Mouse (Mus musculus): ENCODE results near the gene Nostrin. TPM values are rescaled to one million over a fixed set of nuclear protein-coding genes. Genes with fewer than 3 reads are reported as not detected.

Gene Nostrin
- total and polyA plus RNA-seq, 2 experiments from 2014 or later: 2.6 to 2.8 TPM

DNA sequence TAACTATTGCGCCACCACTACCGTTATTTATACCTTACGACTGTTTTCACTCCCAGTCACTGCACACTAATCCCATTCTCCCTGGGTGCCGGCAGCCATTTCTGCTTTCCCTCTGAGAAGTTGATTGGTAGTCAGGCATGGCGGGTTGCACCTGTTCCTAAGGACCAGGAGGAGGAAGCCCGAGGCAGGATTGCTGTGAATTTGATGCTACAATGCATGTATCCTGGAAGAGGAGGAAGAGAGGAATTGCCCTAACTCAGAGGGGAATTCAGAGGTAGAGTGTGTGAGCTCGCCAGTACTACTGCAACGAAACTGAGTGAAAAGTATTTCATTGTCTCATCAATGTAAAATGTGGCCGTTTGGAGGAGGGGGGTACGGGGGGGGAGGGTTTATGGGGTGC, 77.1 kb downstream of the Nostrin start:
- H3K4me1 ChIP-seq (ENCODE audit: insufficient read depth): no peaks in the 10 kb centered on the region
- no peak for DNase-seq
- no peak overlapping the region for H3K4me2 ChIP-seq (ENCODE audit: low read depth)
- H3K27ac ChIP-seq (ENCODE audit: low read depth, low read length): no peak overlapping the region
- no peak overlapping the region for H3K9ac ChIP-seq
- 65% methylated on average over 10 of the region's 10 CpGs for WGBS
- H3K27me3 ChIP-seq (ENCODE audit: insufficient read depth, low read length): no peaks in the 10 kb centered on the region
- TF ChIP-seq CTCF (IDR thresholded peaks at IDR 0.05; ENCODE audit: low read depth): no peak
- H3K9me3 ChIP-seq (ENCODE audit: low read length): no peaks in the 10 kb centered on the region
- H3K36me3 ChIP-seq (ENCODE audit: insufficient read depth): no peaks in the 10 kb centered on the region
- no peak overlapping the region for H3K4me3 ChIP-seq (ENCODE audit: low read depth, low read length)
- ATAC-seq: no peak

DNA sequence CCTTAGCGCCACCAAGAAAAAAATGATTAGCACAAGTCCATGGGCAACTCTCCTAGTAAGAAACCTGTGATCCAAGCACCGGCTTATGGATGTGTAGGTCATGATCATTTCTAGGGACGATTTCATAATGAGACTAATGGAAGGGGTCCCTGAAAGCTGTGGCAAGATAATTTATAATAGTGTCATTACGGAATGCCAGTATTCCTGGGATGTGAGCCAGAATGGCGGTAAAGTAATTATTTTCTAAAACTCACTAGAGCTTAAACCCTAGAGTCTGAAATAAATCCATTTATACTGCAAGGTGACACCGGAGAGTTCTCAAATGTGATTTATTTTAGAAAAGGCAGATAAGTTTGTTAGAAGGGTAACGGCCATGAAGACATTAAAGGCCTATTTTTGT, 79.6 kb downstream of the Nostrin start:
- no peak overlapping the region for H3K4me2 ChIP-seq (ENCODE audit: low read depth)
- H3K27ac ChIP-seq (ENCODE audit: low read depth, low read length): no peak overlapping the region
- no peaks in the 10 kb centered on the region for H3K27me3 ChIP-seq (ENCODE audit: insufficient read depth, low read length)
- no peak for ATAC-seq
- no peaks in the 10 kb centered on the region for H3K4me1 ChIP-seq (ENCODE audit: insufficient read depth)
- WGBS: 56% methylated on average over 7 of the region's 7 CpGs
- H3K4me3 ChIP-seq (ENCODE audit: low read depth, low read length): no peak overlapping the region
- no peak for TF ChIP-seq CTCF (IDR thresholded peaks at IDR 0.05; ENCODE audit: low read depth)
- H3K9ac ChIP-seq: no peak overlapping the region
- no peaks in the 10 kb centered on the region for H3K36me3 ChIP-seq (ENCODE audit: insufficient read depth)
- H3K9me3 ChIP-seq (ENCODE audit: low read length): no peaks in the 10 kb centered on the region
- no peak for DNase-seq

DNA sequence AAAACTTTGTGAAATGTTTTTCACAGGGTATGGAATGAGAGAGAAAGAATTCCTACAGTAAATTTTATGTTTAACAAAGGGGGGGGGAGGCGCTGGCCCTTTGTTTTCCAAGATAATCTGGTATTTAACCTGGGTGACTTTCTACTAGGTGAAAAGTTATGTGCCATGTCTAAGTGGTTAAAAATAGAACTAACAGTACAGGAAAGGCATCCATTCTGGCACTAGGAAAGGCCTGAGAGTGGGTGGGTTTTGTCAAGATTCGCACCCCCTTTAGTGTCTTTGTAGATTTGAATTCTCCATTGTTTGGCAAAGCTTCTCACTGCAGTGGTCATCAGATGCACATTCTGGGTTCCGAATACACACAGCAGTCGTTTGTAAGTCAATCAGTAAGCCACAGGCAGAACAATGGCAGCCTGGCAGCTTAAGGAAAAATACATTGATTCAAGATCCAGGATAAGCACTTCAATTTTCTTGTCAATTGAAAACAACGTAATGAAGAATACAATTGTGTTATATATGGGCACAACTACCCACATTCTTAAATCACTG, 86.3 kb downstream of the Nostrin start:
- Histone ChIP-seq H3K9me3 (ENCODE audit: low read length) (no peaks in the 10 kb centered on the region), H3K4me1 (ENCODE audit: insufficient read depth) (no peaks in the 10 kb centered on the region), H3K36me3 (ENCODE audit: insufficient read depth) (no peaks in the 10 kb centered on the region), H3K4me3 (ENCODE audit: low read depth, low read length) (no peak overlapping the region), H3K27me3 (ENCODE audit: insufficient read depth, low read length) (no peaks in the 10 kb centered on the region; the same call in 1 of the 2 replicates), H3K9ac (no peak overlapping the region), H3K27ac (ENCODE audit: low read depth, low read length) (no peak overlapping the region), H3K4me2 (ENCODE audit: low read depth) (no peak overlapping the region)
- no peak for ATAC-seq
- TF ChIP-seq CTCF (IDR thresholded peaks at IDR 0.05; ENCODE audit: low read depth): no peak
- 28% methylated on average over 5 of the region's 5 CpGs for WGBS
- no peak for DNase-seq

DNA sequence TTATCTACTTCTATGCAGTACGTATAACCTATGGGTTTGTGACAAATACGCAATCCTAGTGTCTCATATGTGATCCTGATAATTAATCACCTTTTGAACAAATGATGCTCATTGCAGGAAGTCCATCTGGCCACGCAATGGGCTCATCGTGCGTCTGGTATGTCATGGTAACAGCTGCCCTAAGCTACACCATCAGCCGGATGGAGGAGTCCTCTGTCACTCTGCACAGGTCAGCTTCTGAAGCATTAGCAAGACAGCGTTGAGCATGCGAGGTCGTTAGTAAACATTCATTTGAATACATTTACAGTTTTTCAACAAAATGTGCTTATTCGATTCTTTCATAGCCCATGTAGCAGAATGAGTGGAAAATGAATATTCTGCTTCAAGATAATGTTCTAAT, 87.2 kb downstream of the Nostrin start:
- Histone ChIP-seq H3K36me3 (ENCODE audit: insufficient read depth) (no peaks in the 10 kb centered on the region), H3K27me3 (ENCODE audit: insufficient read depth, low read length) (no peaks in the 10 kb centered on the region; the same call in 1 of the 2 replicates), H3K4me2 (ENCODE audit: low read depth) (no peak overlapping the region), H3K27ac (ENCODE audit: low read depth, low read length) (no peak overlapping the region), H3K9me3 (ENCODE audit: low read length) (no peaks in the 10 kb centered on the region), H3K4me1 (ENCODE audit: insufficient read depth) (no peaks in the 10 kb centered on the region), H3K9ac (no peak overlapping the region), H3K4me3 (ENCODE audit: low read depth, low read length) (no peak overlapping the region)
- WGBS: 46% methylated on average over 10 of the region's 10 CpGs
- DNase-seq (no peak), ATAC-seq (no peak)
- TF ChIP-seq CTCF (IDR thresholded peaks at IDR 0.05; ENCODE audit: low read depth): no peak

DNA sequence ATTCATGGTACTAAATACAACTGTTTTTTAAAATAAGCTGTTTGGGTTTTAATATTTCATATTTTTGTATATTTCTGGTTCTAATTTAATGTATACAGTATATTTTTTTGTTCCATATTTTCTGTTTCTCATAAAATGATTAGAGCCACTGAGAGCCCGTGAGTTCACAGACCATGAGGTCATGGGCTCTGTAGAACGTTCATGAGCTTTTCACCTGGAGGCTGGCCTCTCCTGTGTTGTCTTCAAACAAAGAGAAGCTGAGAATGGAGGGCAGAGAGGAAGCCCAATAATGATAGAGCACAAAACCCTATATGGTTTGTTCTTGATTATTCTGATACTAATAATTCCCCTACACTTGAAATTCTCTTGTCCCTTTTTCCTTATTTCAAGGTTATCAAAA, 89.1 kb downstream of the Nostrin start:
- H3K36me3 ChIP-seq (ENCODE audit: insufficient read depth): no peaks in the 10 kb centered on the region
- no peak for ATAC-seq
- no peak overlapping the region for H3K4me3 ChIP-seq (ENCODE audit: low read depth, low read length)
- H3K9ac ChIP-seq: no peak overlapping the region
- H3K27me3 ChIP-seq (ENCODE audit: insufficient read depth, low read length): no peaks in the 10 kb centered on the region; the same call in 1 of the 2 replicates
- H3K4me1 ChIP-seq (ENCODE audit: insufficient read depth): no peaks in the 10 kb centered on the region
- no peak for TF ChIP-seq CTCF (IDR thresholded peaks at IDR 0.05; ENCODE audit: low read depth)
- no peaks in the 10 kb centered on the region for H3K9me3 ChIP-seq (ENCODE audit: low read length)
- no peak overlapping the region for H3K27ac ChIP-seq (ENCODE audit: low read depth, low read length)
- 60% methylated on average over 2 of the region's 2 CpGs for WGBS
- no peak for DNase-seq
- H3K4me2 ChIP-seq (ENCODE audit: low read depth): no peak overlapping the region

DNA sequence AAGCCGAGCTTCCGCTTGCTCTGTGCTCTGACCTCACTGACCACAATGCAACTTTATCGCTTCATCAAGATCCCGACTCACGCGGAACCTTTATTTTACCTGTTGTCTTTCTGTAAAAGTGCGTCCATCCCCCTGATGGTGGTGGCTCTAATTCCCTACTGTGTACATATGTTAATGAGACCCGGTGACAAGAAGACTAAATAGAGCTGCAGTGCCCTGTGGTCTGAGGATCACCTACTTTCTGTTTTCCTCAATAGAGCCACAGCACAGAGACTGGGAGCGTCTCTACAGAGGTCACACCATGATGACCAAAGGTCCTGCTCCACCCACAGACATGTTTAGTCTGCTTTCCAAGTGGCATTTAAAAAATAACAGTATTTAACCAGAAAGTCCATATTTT, 91.3 kb downstream of the Nostrin start:
- Histone ChIP-seq H3K4me3 (ENCODE audit: low read depth, low read length) (no peak overlapping the region), H3K36me3 (ENCODE audit: insufficient read depth) (no peaks in the 10 kb centered on the region), H3K9ac (no peak overlapping the region), H3K27ac (ENCODE audit: low read depth, low read length) (no peak overlapping the region), H3K27me3 (ENCODE audit: insufficient read depth, low read length) (no peaks in the 10 kb centered on the region; the same call in 1 of the 2 replicates), H3K4me2 (ENCODE audit: low read depth) (no peak overlapping the region), H3K4me1 (ENCODE audit: insufficient read depth) (no peaks in the 10 kb centered on the region), H3K9me3 (ENCODE audit: low read length) (no peaks in the 10 kb centered on the region)
- ATAC-seq (no peak), DNase-seq (no peak)
- TF ChIP-seq CTCF (IDR thresholded peaks at IDR 0.05; ENCODE audit: low read depth): no peak
- 91% methylated on average over 9 of the region's 9 CpGs for WGBS

DNA sequence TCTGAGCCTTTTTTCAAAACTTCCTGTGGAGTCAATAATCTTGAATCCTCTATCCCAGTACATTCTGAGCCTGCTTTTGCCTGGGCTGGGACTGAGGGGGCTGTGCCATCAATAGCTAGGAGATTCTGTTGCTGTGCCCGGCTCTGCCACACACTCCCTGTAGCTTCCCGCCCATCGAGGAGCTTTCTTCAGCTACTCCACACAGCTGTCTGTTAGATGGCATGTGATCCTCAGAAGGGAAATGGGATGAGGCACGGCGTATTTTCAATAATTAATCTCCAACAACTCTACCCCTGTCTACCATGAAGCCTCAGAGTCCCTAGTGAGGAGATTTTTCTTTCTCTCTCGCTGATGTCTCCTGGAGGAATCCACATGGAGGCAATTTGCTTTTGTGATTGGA, 93.0 kb downstream of the Nostrin start:
- DNase-seq (no peak), ATAC-seq (peak; percentile 47)
- Histone ChIP-seq H3K4me1 (ENCODE audit: insufficient read depth) (no peaks in the 10 kb centered on the region), H3K4me2 (ENCODE audit: low read depth) (no peak overlapping the region), H3K9me3 (ENCODE audit: low read length) (no peaks in the 10 kb centered on the region), H3K36me3 (ENCODE audit: insufficient read depth) (no peaks in the 10 kb centered on the region), H3K27me3 (ENCODE audit: insufficient read depth, low read length) (no peaks in the 10 kb centered on the region; the same call in 1 of the 2 replicates), H3K9ac (no peak overlapping the region), H3K27ac (ENCODE audit: low read depth, low read length) (no peak overlapping the region), H3K4me3 (ENCODE audit: low read depth, low read length) (no peak overlapping the region)
- 70% methylated on average over 6 of the region's 6 CpGs for WGBS
- no peak for TF ChIP-seq CTCF (IDR thresholded peaks at IDR 0.05; ENCODE audit: low read depth)
